Mouse (Mus musculus) C2C12 (cell line): ENCODE measurements around the gene Nfx1.

Source experiments
- CEBPB ChIP-seq: IDR thresholded peaks from one replicate; pipeline ENCODE4 v1.6.1; 2011; ENCODE audit warnings: low read depth, mild to moderate bottlenecking, control low read depth, moderate library complexity
- CTCF ChIP-seq: IDR thresholded peaks from one replicate; pipeline ENCODE4 v1.5.1; 2011; ENCODE audit not compliant: control insufficient read depth, insufficient read depth, insufficient read length
- FOSL1 ChIP-seq: IDR thresholded peaks from one replicate; pipeline ENCODE4 v1.8.0; 2011; ENCODE audit warnings: mild to moderate bottlenecking, low read length; ENCODE audit not compliant: poor library complexity, insufficient read depth, severe bottlenecking
- MAX ChIP-seq: IDR thresholded peaks from one replicate; pipeline ENCODE4 v1.6.1; 2011; ENCODE audit warnings: mild to moderate bottlenecking, control low read depth
- MYOD1 ChIP-seq: IDR thresholded peaks from one replicate; pipeline ENCODE4 v1.6.1; 2011; ENCODE audit warnings: low read depth; ENCODE audit not compliant: control insufficient read depth, insufficient read length
- MYOG ChIP-seq: IDR thresholded peaks from one replicate; pipeline ENCODE4 v1.6.1; 2011; ENCODE audit not compliant: control insufficient read depth, insufficient read length; ENCODE audit errors: extremely low read depth
- USF1 ChIP-seq: IDR thresholded peaks from one replicate; pipeline ENCODE4 v1.6.1; 2011; ENCODE audit warnings: low read depth, mild to moderate bottlenecking, control low read depth, moderate library complexity

- TF ChIP-seq CTCF (no peak), MAX (no peak), MYOG (no peak), CEBPB (no peak), USF1 (no peak), MYOD1 (no peak), FOSL1 (no peak)
Observed at GRCm38 (mm10) chr4:41045288-41045687, 74.6 kb downstream of the Nfx1 start.
